9 mouse cellular contexts compared by ENCODE assay signal in the genomic region with DNA sequence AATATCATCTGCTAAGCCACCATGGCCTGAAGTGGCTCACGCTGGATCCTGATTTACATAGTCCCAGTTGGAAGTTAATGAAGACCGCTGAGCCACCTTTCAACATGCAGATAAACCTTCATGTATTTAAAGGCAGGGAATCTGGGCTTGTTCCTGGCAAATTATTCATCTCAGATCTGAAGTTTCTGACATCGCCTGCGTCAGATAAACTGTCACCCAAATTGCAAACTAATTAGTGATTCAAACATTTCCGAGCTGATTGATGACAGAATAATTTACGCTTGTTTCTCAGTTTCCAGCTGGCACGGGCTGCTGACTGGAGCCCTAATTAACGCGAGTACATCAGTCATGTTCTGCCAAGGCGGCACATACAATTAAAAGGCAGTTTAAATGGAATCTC.
A peak's percentile ranks its signal among the peaks of the same experiment; 100 is the strongest.
DNase-seq lines count a peak whose midpoint lies in the region; ATAC-seq and TF ChIP-seq lines count a peak whose summit lies in the region.
"Had no signal": no experiment of that assay in that cellular context is flagged by ENCODE, and none has a peak within 500 bp of the region (broad histone marks: within the 10 kb centered on the region; RNA-seq: fewer than 3 reads in every experiment).

No protein-coding gene starts in this region.

- no peaks in the 10 kb centered on the region for H3K36me3 ChIP-seq in testis, adult 2 months (ENCODE audit: control insufficient read depth, insufficient read depth, low read length)
- no peaks in the 10 kb centered on the region for H3K36me3 ChIP-seq in hindbrain, embryonic 14.5 days (replicated peaks; ENCODE audit: control insufficient read depth, insufficient read depth)
- no peaks in the 10 kb centered on the region for H3K36me3 ChIP-seq in limb, embryonic 14.5 days (ENCODE audit: control insufficient read depth, insufficient read depth, low read length)
- no peaks in the 10 kb centered on the region for H3K36me3 ChIP-seq in liver, embryonic 12.5 days

- peak overlapping the region; percentile 7; the same call in 1 of the 2 replicates for H3K27ac ChIP-seq in testis, adult 2 months (ENCODE audit: control insufficient read depth, insufficient read depth, low read depth, low read length)
- no peak overlapping the region for H3K27ac ChIP-seq in hindbrain, embryonic 14.5 days
- no peak overlapping the region for H3K27ac ChIP-seq in limb, embryonic 14.5 days (replicated peaks; ENCODE audit: low read depth, low read length)
- H3K27ac ChIP-seq in liver, embryonic 12.5 days: no peak overlapping the region

- TF ChIP-seq CTCF in testis, adult 2 months (IDR thresholded peaks at IDR 0.05; ENCODE audit: control insufficient read depth, insufficient read depth, insufficient replicate concordance, low read depth, low read length): no peak

- no peak for DNase-seq in testis, postnatal 10 days (ENCODE audit: low spot score)
- DNase-seq in hindbrain, embryonic 14.5 days (ENCODE audit: low spot score): peak; percentile 80
- no peak for DNase-seq in limb, embryonic 14.5 days (ENCODE audit: low spot score)
- DNase-seq in spleen, postnatal 4 days (ENCODE audit: low spot score in 2 of 2): no peak
- DNase-seq in adrenal gland, postnatal 14 days: no peak
- DNase-seq in spleen, adult 12 weeks (ENCODE audit: low spot score): no peak

- H3K9ac ChIP-seq in hindbrain, embryonic 14.5 days: peak overlapping the region; percentile 17; the same call in 1 of the 2 replicates
- H3K9ac ChIP-seq in limb, embryonic 14.5 days (ENCODE audit: low read depth, low read length, severe bottlenecking): no peak overlapping the region
- H3K9ac ChIP-seq in liver, embryonic 12.5 days: no peak overlapping the region

- peak overlapping the region; percentile 49 for H3K4me2 ChIP-seq in hindbrain, embryonic 14.5 days (replicated peaks)
- 0 out of 2 replicates have a peak overlapping the region, but pooled peaks have one; percentile 25 for H3K4me2 ChIP-seq in limb, embryonic 14.5 days (replicated peaks; ENCODE audit: low read depth, low read length, severe bottlenecking)
- H3K4me2 ChIP-seq in liver, embryonic 12.5 days: no peak overlapping the region

- TF ChIP-seq POLR2A in testis, adult 2 months (IDR thresholded peaks at IDR 0.05; ENCODE audit: control insufficient read depth, low read depth, low read length): no peak
- TF ChIP-seq POLR2A in limb, embryonic 14.5 days (IDR thresholded peaks at IDR 0.05; ENCODE audit: borderline replicate concordance, extremely low read depth, insufficient read depth, insufficient read length): no peak

- H3K9me3 ChIP-seq in hindbrain, embryonic 14.5 days (ENCODE audit: control insufficient read depth, low read length): 0 out of 2 replicates have a peak, but pooled peaks cover 4% of the 10 kb centered on the region
- no peaks in the 10 kb centered on the region for H3K9me3 ChIP-seq in limb, embryonic 14.5 days (ENCODE audit: control insufficient read depth, low read length)
- H3K9me3 ChIP-seq in liver, embryonic 12.5 days (replicated peaks): no peaks in the 10 kb centered on the region

- H3K4me3 ChIP-seq in testis, adult 2 months (ENCODE audit: control insufficient read depth, low read depth, low read length): peak overlapping the region; percentile 64; the same call in 1 of the 2 replicates
- H3K4me3 ChIP-seq in hindbrain, embryonic 14.5 days (replicated peaks; ENCODE audit: low read length): no peak overlapping the region; the same call in 1 of the 2 replicates
- no peak overlapping the region for H3K4me3 ChIP-seq in limb, embryonic 14.5 days (replicated peaks; ENCODE audit: low read length)
- H3K4me3 ChIP-seq in liver, embryonic 12.5 days: no peak overlapping the region
- H3K4me3 ChIP-seq: erythroblast, embryonic 14.5 days had no signal

- ATAC-seq in hindbrain, embryonic 14.5 days (ENCODE audit: low FRiP score): peak; percentile 84
- ATAC-seq in limb, embryonic 14.5 days (ENCODE audit: low FRiP score, low read depth): no peak
- no peak for ATAC-seq in liver, embryonic 12.5 days

- no peaks in the 10 kb centered on the region for H3K27me3 ChIP-seq in testis, adult 2 months (ENCODE audit: control insufficient read depth, insufficient read depth, low read length)
- peaks cover 4% of the 10 kb centered on the region; the same call in 1 of the 2 replicates for H3K27me3 ChIP-seq in hindbrain, embryonic 14.5 days (ENCODE audit: control insufficient read depth, insufficient read depth, low read length)
- peaks cover 3% of the 10 kb centered on the region; the same call in 1 of the 2 replicates for H3K27me3 ChIP-seq in limb, embryonic 14.5 days (ENCODE audit: control insufficient read depth, insufficient read depth, low read length)
- no peaks in the 10 kb centered on the region; the same call in 1 of the 2 replicates for H3K27me3 ChIP-seq in liver, embryonic 12.5 days (replicated peaks)

- WGBS in hindbrain, embryonic 14.5 days: 1% methylated on average over 10 of the region's 10 CpGs
- WGBS in limb, embryonic 14.5 days: 4% methylated on average over 10 of the region's 10 CpGs
- 19% methylated on average over 10 of the region's 10 CpGs for WGBS in liver, embryonic 12.5 days (ENCODE audit: insufficient replicate concordance)

- H3K4me1 ChIP-seq in testis, adult 2 months (ENCODE audit: control insufficient read depth, insufficient read depth, low read length): peaks cover 5% of the 10 kb centered on the region
- peaks cover 12% of the 10 kb centered on the region for H3K4me1 ChIP-seq in hindbrain, embryonic 14.5 days (replicated peaks; ENCODE audit: control insufficient read depth, insufficient read depth, low read length)
- no peaks in the 10 kb centered on the region for H3K4me1 ChIP-seq in limb, embryonic 14.5 days (ENCODE audit: control insufficient read depth, insufficient read depth, low read length)
- no peaks in the 10 kb centered on the region for H3K4me1 ChIP-seq in liver, embryonic 12.5 days
